Mouse (Mus musculus) Patski (cell line): Measurements from ENCODE around the gene Nudt16l1. TPM values are rescaled to one million over a fixed set of nuclear protein-coding genes. Genes with fewer than 3 reads are reported as not detected.

Experiments used
- ATAC-seq: fragments of 100-300 bp; one replicate; pipeline ENCODE4 v1.8.0; 2021
- CTCF ChIA-PET: fragments of 350-600 bp; sonication (Branson Sonifier 250); formaldehyde crosslinking; loops from one replicate; lab custom pipeline; 2022; ENCODE audit warnings: inconsistent platforms; lab: Charles Lee
- POLR2A ChIA-PET: fragments of 350-600 bp; sonication (Branson Sonifier 250); formaldehyde crosslinking; loops from one replicate; lab custom pipeline; 2022; ENCODE audit warnings: antibody characterized with exemption, inconsistent platforms; lab: Charles Lee
- DNase-seq: peaks from one replicate; pipeline ENCODE4 v3.0.0-alpha.2; 2011; ENCODE audit warnings: low read depth, low spot score
- H3K27me3 ChIP-seq: fragments of 371-371 bp; one replicate; pipeline ENCODE4 v1.5.1; 2021
- CTCF ChIP-seq: fragments of 100-300 bp; IDR thresholded peaks from one replicate; pipeline ENCODE4 v1.5.1; 2021
- in situ Hi-C: fragments of 300-500 bp; cut with MboI; formaldehyde crosslinking; loops from 3 replicates; pipeline ENCODE4 v1.11.1; 2018; ENCODE audit warnings: low pct_unique_long_range_greater_than_20kb, mixed read lengths
- polyA plus RNA-seq: library from polyadenylated mRNA; unstranded; gene quantifications from one replicate; pipeline ENCODE4 v1.2.3, GENCODE M21; 2021

The Nudt16l1 gene
- polyA plus RNA-seq, 1 experiment from 2014 or later: 57.9 TPM

GRCm38 (mm10) chr16:4912907-4913782 is 25.4 kb upstream of the Nudt16l1 start:
- in situ Hi-C loops: no loop called here
- POLR2A ChIA-PET: interaction anchor here (0.8 to 2.3 kb wide), 5 partner anchors 17 to 94 kb away, joined by 3 to 8 read pairs (median 7); partner anchors contain the start of genes Mgrn1, Smim22 and Ubald1
- no peaks in the 10 kb centered on the region for H3K27me3 ChIP-seq
- CTCF ChIA-PET: interaction anchor here (1.2 to 2.7 kb wide), 18 partner anchors 9 to 150 kb away, joined by 3 to 24 read pairs (median 6); partner anchors contain the start of genes Mgrn1, Nudt16l1 and Ubald1
- DNase-seq (peak; percentile 86), ATAC-seq (peak; percentile 94)
- no peak for TF ChIP-seq CTCF

GRCm38 (mm10) chr16:4913783-4914735 is 24.5 kb upstream of the Nudt16l1 start:
- ChIA-PET CTCF (interaction anchor here (0.8 to 2.7 kb wide), 17 partner anchors 8 to 51 kb away, joined by 3 to 24 read pairs (median 7); partner anchors contain the start of genes Mgrn1, Nudt16l1 and Ubald1), POLR2A (interaction anchor here (0.5 to 2.3 kb wide), 6 partner anchors 18 to 313 kb away, joined by 3 to 8 read pairs (median 5); partner anchors contain the start of genes Mgrn1, Smim22 and Ubald1)
- peak; percentile 59 for DNase-seq
- in situ Hi-C loops: no loop called here
- no peak for TF ChIP-seq CTCF
- no peaks in the 10 kb centered on the region for H3K27me3 ChIP-seq
- ATAC-seq: peak; percentile 41

GRCm38 (mm10) chr16:4915931-4916330 is 22.6 kb upstream of the Nudt16l1 start:
- DNase-seq: no peak
- no peak for TF ChIP-seq CTCF
- ChIA-PET CTCF (no interaction called here), POLR2A (no interaction called here)
- ATAC-seq: no peak
- no peaks in the 10 kb centered on the region for H3K27me3 ChIP-seq
- in situ Hi-C loops: no loop called here

GRCm38 (mm10) chr16:4916608-4917007 is 22.0 kb upstream of the Nudt16l1 start:
- ChIA-PET CTCF (no interaction called here), POLR2A (no interaction called here)
- H3K27me3 ChIP-seq: no peaks in the 10 kb centered on the region
- TF ChIP-seq CTCF: no peak
- no peak for ATAC-seq
- DNase-seq: no peak
- in situ Hi-C loops: no loop called here

- POLR2A ChIA-PET: no interaction called here
- H3K27me3 ChIP-seq: no peaks in the 10 kb centered on the region
- CTCF ChIA-PET: no interaction called here
- in situ Hi-C loops: no loop called here
- no peak for DNase-seq
- ATAC-seq: no peak
- TF ChIP-seq CTCF: no peak
Measured at GRCm38 (mm10) chr16:4920556-4920955, 18.0 kb upstream of the Nudt16l1 start.

- POLR2A ChIA-PET: no interaction called here
- in situ Hi-C loops: no loop called here
- CTCF ChIA-PET: interaction anchor here (1.8 kb wide), 1 partner anchor 9 kb away, joined by 11 read pairs; no protein-coding TSS in a partner anchor
- ATAC-seq (no peak), DNase-seq (no peak)
- TF ChIP-seq CTCF: no peak
- H3K27me3 ChIP-seq: no peaks in the 10 kb centered on the region
Measured at GRCm38 (mm10) chr16:4922481-4922880, 16.1 kb upstream of the Nudt16l1 start.

- in situ Hi-C loops: no loop called here
- ChIA-PET CTCF (interaction anchor here (1.5 kb wide), 1 partner anchor 10 kb away, joined by 6 read pairs; no protein-coding TSS in a partner anchor), POLR2A (no interaction called here)
- H3K27me3 ChIP-seq: no peaks in the 10 kb centered on the region
- DNase-seq: no peak
- ATAC-seq: no peak
- no peak for TF ChIP-seq CTCF
Measured at GRCm38 (mm10) chr16:4923996-4924395, 14.6 kb upstream of the Nudt16l1 start.

GRCm38 (mm10) chr16:4927967-4928366 is 10.6 kb upstream of the Nudt16l1 start:
- DNase-seq: no peak
- no peaks in the 10 kb centered on the region for H3K27me3 ChIP-seq
- ATAC-seq: no peak
- in situ Hi-C loops: no loop called here
- no peak for TF ChIP-seq CTCF
- ChIA-PET CTCF (interaction anchor here (3.4 kb wide), 1 partner anchor 14 kb away, joined by 15 read pairs; no protein-coding TSS in a partner anchor), POLR2A (interaction anchor here (0.6 kb wide), 2 partner anchors 48 to 95 kb away, joined by 3 read pairs; partner anchors contain the start of gene Ubald1)

GRCm38 (mm10) chr16:4928474-4928873 is 10.1 kb upstream of the Nudt16l1 start:
- no peak for DNase-seq
- no peak for TF ChIP-seq CTCF
- in situ Hi-C loops: no loop called here
- ATAC-seq: no peak
- CTCF ChIA-PET: interaction anchor here (3.4 kb wide), 1 partner anchor 15 kb away, joined by 15 read pairs; no protein-coding TSS in a partner anchor
- H3K27me3 ChIP-seq: no peaks in the 10 kb centered on the region
- POLR2A ChIA-PET: interaction anchor here (0.6 kb wide), 1 partner anchor 95 kb away, joined by 3 read pairs; no protein-coding TSS in a partner anchor

GRCm38 (mm10) chr16:4932429-4932828 is 6.1 kb upstream of the Nudt16l1 start:
- ChIA-PET POLR2A (no interaction called here), CTCF (interaction anchor here (1.2 to 1.6 kb wide), 2 partner anchors 13 to 14 kb away, joined by 3 read pairs; no protein-coding TSS in a partner anchor)
- in situ Hi-C loops: no loop called here
- ATAC-seq (no peak), DNase-seq (no peak)
- H3K27me3 ChIP-seq: no peaks in the 10 kb centered on the region
- no peak for TF ChIP-seq CTCF
